Mouse (Mus musculus) embryonic fibroblast, embryonic 13.5 days (primary cell): ENCODE measurements around the gene Rptor.

Experiments used
- CTCF ChIP-seq: IDR thresholded peaks from 2 replicates; pipeline ENCODE4 v1.5.1; 2011; ENCODE audit warnings: mild to moderate bottlenecking, control low read depth, low read length, moderate library complexity, borderline replicate concordance; ENCODE audit not compliant: insufficient read depth
- POLR2A ChIP-seq: IDR thresholded peaks from 2 replicates; pipeline ENCODE4 v1.6.1; 2011; ENCODE audit warnings: low read depth, mild to moderate bottlenecking, control low read depth, low read length, moderate library complexity

GRCm38 (mm10) chr11:119623800-119624199 lies 21.1 kb downstream of the Rptor start:
- TF ChIP-seq POLR2A (no peak), CTCF (no peak)
